Mouse (Mus musculus) liver, embryonic 16.5 days (tissue): ENCODE measurements at regions not wholly inside any gene's neighbourhood (a gene's known extent, or its start where the extent isn't known, plus 50 kb on each side); places are given as distances from the start of the nearest gene placed in this dataset.

ENCODE experiments used
- ATAC-seq: fragments of 200-750 bp; cut with Nextera tagmentation; 2 replicates; pipeline ENCODE4 v1.8.0; 2017; ENCODE audit warnings: low read depth, mild to moderate bottlenecking, moderate number of reproducible peaks, moderate library complexity
- H3K27ac ChIP-seq: fragments of 300-500 bp; sonication (generic); 2 replicates; pipeline ENCODE4 v1.5.1; 2014; ENCODE audit warnings: mild to moderate bottlenecking, low read length
- H3K27me3 ChIP-seq: fragments of 300-500 bp; sonication (generic); 2 replicates; pipeline ENCODE4 v1.6.1; 2014; ENCODE audit warnings: low read depth, low read length, mixed read lengths; ENCODE audit not compliant: control insufficient read depth, insufficient read depth
- H3K36me3 ChIP-seq: fragments of 300-500 bp; sonication (generic); 2 replicates; pipeline ENCODE4 v1.6.1; 2014; ENCODE audit warnings: mild to moderate bottlenecking; ENCODE audit not compliant: control insufficient read depth, insufficient read depth
- H3K4me1 ChIP-seq: fragments of 300-500 bp; sonication (generic); 2 replicates; pipeline ENCODE4 v1.6.1; 2014; ENCODE audit warnings: low read depth, low read length, mixed read lengths; ENCODE audit not compliant: control insufficient read depth
- H3K4me2 ChIP-seq: fragments of 300-500 bp; sonication (generic); 2 replicates; pipeline ENCODE4 v1.6.1; 2014; ENCODE audit warnings: low read depth, low read length, mixed read lengths
- H3K4me3 ChIP-seq: fragments of 300-500 bp; sonication (generic); 2 replicates; pipeline ENCODE4 v1.5.1; 2014; ENCODE audit warnings: low read depth, mild to moderate bottlenecking, low read length
- H3K9ac ChIP-seq: fragments of 300-500 bp; sonication (generic); 2 replicates; pipeline ENCODE4 v1.6.1; 2014; ENCODE audit warnings: low read depth, low read length
- H3K9me3 ChIP-seq: fragments of 300-500 bp; sonication (generic); replicated peaks from 2 replicates; pipeline ENCODE4 v1.6.1; 2016; ENCODE audit warnings: low read length; ENCODE audit not compliant: control insufficient read depth
- WGBS: fragments of 180-500 bp; shearing (Covaris S2); extraction: QIAGEN DNeasy Blood & Tissue Kit; methylation state at CpG from one replicate; pipeline ENCODE4 v1.1.7; 2014; ENCODE audit not compliant: insufficient replicate concordance; 5-methylcytosine and 5-hydroxymethylcytosine counted together

- Histone ChIP-seq H3K4me2 (no peak overlapping the region), H3K9ac (no peak overlapping the region), H3K27ac (no peak overlapping the region), H3K36me3 (no peaks in the 10 kb centered on the region), H3K27me3 (no peaks in the 10 kb centered on the region), H3K9me3 (no peaks in the 10 kb centered on the region), H3K4me3 (no peak overlapping the region), H3K4me1 (no peaks in the 10 kb centered on the region)
- WGBS, result 59% methylated on average over 5 of the region's 5 CpGs
- ATAC-seq, result no peak
These were observed 1453.5 kb downstream of the Slc22a22 start for GRCm38 (mm10) chr15:56023862-56024484.

DNA sequence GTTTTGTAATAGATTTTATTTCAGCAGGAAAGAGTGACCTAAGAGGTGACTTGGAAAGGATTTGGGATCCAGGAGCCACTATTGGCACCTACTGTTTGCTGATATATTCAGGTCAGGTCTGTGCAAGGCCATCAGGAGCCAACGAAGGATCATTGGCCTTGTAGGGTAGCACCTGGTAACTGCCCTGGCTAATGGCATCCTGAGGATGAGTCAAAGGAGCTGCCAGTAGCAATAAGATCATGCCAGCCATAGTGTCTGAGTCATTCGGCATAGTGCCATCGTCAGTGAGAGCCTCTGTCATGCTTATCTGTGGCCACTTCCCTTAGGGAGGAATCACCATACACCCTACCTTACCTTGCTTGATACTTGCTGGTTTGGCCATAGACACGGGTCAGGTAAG is 1455.1 kb downstream of the Slc22a22 start:
- Histone ChIP-seq H3K4me3 (no peak overlapping the region), H3K4me2 (no peak overlapping the region), H3K27ac (no peak overlapping the region), H3K27me3 (no peaks in the 10 kb centered on the region), H3K36me3 (no peaks in the 10 kb centered on the region), H3K4me1 (no peaks in the 10 kb centered on the region), H3K9me3 (no peaks in the 10 kb centered on the region), H3K9ac (no peak overlapping the region)
- WGBS, result 58% methylated on average over 4 of the region's 4 CpGs
- ATAC-seq, result no peak

DNA sequence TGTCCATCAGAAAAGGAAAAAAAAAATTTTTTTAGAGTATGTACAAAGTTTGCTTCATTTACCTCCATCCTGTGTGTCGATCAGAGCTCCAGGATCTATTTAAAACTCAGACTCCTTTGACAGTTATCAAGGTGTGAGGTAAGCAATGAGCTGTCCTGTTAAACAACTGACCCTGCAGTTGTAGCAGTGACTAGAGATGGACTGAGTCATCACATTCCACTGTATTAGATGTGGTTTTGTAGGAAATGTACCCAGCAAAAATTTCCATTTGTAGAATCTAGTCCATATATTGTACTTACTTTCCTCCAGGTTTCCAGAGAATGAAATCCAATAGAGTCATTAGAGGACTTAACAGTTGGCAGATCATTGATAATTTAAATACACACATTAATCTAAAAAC is 1459.3 kb downstream of the Slc22a22 start:
- whole genome bisulfite sequencing, result 47% methylated on average over 1 of the region's 1 CpGs
- Histone ChIP-seq H3K4me2 (no peak overlapping the region), H3K9ac (no peak overlapping the region), H3K36me3 (no peaks in the 10 kb centered on the region), H3K27me3 (no peaks in the 10 kb centered on the region), H3K4me3 (no peak overlapping the region), H3K4me1 (no peaks in the 10 kb centered on the region), H3K9me3 (no peaks in the 10 kb centered on the region), H3K27ac (no peak overlapping the region)
- no peak for ATAC-seq

- Histone ChIP-seq H3K36me3 (no peaks in the 10 kb centered on the region), H3K9ac (no peak overlapping the region), H3K27ac (no peak overlapping the region), H3K4me3 (no peak overlapping the region), H3K27me3 (no peaks in the 10 kb centered on the region), H3K4me2 (no peak overlapping the region), H3K9me3 (no peaks in the 10 kb centered on the region), H3K4me1 (no peaks in the 10 kb centered on the region)
- ATAC-seq, result no peak
- 57% methylated on average over 1 of the region's 1 CpGs for WGBS
These were observed 1459.9 kb downstream of the Slc22a22 start for GRCm38 (mm10) chr15:56017561-56017960.

- 66% methylated on average over 1 of the region's 1 CpGs for WGBS
- Histone ChIP-seq H3K27ac (no peak overlapping the region), H3K36me3 (no peaks in the 10 kb centered on the region), H3K9me3 (no peaks in the 10 kb centered on the region), H3K27me3 (no peaks in the 10 kb centered on the region), H3K4me3 (no peak overlapping the region), H3K9ac (no peak overlapping the region), H3K4me1 (no peaks in the 10 kb centered on the region), H3K4me2 (no peak overlapping the region)
- ATAC-seq, result no peak
These were observed 1461.4 kb downstream of the Slc22a22 start for GRCm38 (mm10) chr15:56016070-56016469.

DNA sequence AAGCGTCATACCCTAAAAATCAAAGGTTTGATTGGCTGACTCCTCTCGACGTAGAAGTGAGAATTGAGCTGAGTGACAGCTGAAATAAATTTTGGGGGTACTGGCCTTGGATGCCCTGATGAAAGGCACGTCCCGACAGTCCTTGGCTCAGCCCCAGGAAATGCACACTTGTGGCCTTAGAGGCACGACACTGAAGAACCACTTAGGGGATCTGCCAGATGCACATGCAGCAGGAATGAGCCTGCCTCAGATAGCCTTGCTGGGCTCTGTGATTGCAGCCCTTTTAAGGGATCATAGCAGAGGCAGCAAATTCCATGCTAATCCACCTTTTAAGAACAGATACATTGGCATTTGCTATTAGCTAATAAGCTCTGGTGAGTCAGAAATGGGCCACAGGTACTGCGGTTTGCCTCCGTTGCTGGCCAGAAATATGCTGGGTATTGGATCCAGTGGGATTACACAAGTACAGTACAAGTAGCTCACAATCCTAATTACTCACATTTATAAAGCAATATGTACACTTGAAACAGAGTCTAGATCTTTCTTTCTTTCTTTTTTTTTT is 1463.3 kb downstream of the Slc22a22 start:
- no peak for ATAC-seq
- no peaks in the 10 kb centered on the region for H3K27me3 ChIP-seq
- H3K4me2 ChIP-seq, result no peak overlapping the region
- no peak overlapping the region for H3K4me3 ChIP-seq
- H3K9ac ChIP-seq, result no peak overlapping the region
- no peaks in the 10 kb centered on the region for H3K36me3 ChIP-seq
- H3K9me3 ChIP-seq, result no peaks in the 10 kb centered on the region
- WGBS, result 59% methylated on average over 8 of the region's 8 CpGs
- no peak overlapping the region for H3K27ac ChIP-seq
- H3K4me1 ChIP-seq, result no peaks in the 10 kb centered on the region

GRCm38 (mm10) chr15:56008603-56009174 is 1468.7 kb downstream of the Slc22a22 start:
- no peak overlapping the region for H3K27ac ChIP-seq
- ATAC-seq, result no peak
- H3K27me3 ChIP-seq, result no peaks in the 10 kb centered on the region
- no peaks in the 10 kb centered on the region for H3K4me1 ChIP-seq
- no peak overlapping the region for H3K4me3 ChIP-seq
- WGBS, result 64% methylated on average over 5 of the region's 5 CpGs
- no peaks in the 10 kb centered on the region for H3K9me3 ChIP-seq
- H3K36me3 ChIP-seq, result no peaks in the 10 kb centered on the region
- H3K9ac ChIP-seq, result no peak overlapping the region
- no peak overlapping the region for H3K4me2 ChIP-seq

- no peaks in the 10 kb centered on the region for H3K36me3 ChIP-seq
- no peak overlapping the region for H3K4me2 ChIP-seq
- H3K9ac ChIP-seq, result no peak overlapping the region
- H3K9me3 ChIP-seq, result no peaks in the 10 kb centered on the region
- H3K4me3 ChIP-seq, result no peak overlapping the region
- H3K4me1 ChIP-seq, result no peaks in the 10 kb centered on the region
- ATAC-seq, result no peak
- 54% methylated on average over 3 of the region's 3 CpGs for WGBS
- H3K27ac ChIP-seq, result no peak overlapping the region
- H3K27me3 ChIP-seq, result no peaks in the 10 kb centered on the region
These were observed 1470.0 kb downstream of the Slc22a22 start for GRCm38 (mm10) chr15:56007376-56007775.

GRCm38 (mm10) chr15:56005361-56005760 is 1472.1 kb downstream of the Slc22a22 start:
- Histone ChIP-seq H3K4me3 (no peak overlapping the region), H3K36me3 (no peaks in the 10 kb centered on the region), H3K9me3 (no peaks in the 10 kb centered on the region), H3K4me2 (no peak overlapping the region), H3K27me3 (no peaks in the 10 kb centered on the region), H3K9ac (no peak overlapping the region), H3K4me1 (no peaks in the 10 kb centered on the region), H3K27ac (no peak overlapping the region)
- WGBS, result 71% methylated on average over 8 of the region's 8 CpGs
- no peak for ATAC-seq
